Mouse (Mus musculus) erythroblast, adult 5-6 weeks (primary cell): ENCODE results near the gene Ppp1r13b. TPM values are rescaled to one million over a fixed set of nuclear protein-coding genes. Genes with fewer than 3 reads are reported as not detected.

Source experiments
- ATAC-seq: replicated peaks from 2 replicates; pipeline ENCODE4 v1.8.0; 2016; ENCODE audit warnings: moderate number of reproducible peaks, mild to moderate bottlenecking, moderate TSS enrichment, inconsistent platforms; ENCODE audit not compliant: poor library complexity, low FRiP score, severe bottlenecking
- total RNA-seq, 2 experiments: library from RNA; stranded (forward) in 1 of 2; stranded (reverse) in 1 of 2; fragments of 150-400 nt in 1 of 2; fragments of 200-764, 138-1000 nt in 1 of 2; gene quantifications; 2 replicates each; pipeline versions ENCODE4 v1.2.3 to v1.2.4; 2015 to 2017; ENCODE audit warnings: low replicate concordance in 2 of 2

The Ppp1r13b gene
- total RNA-seq, 2 experiments from 2014 or later = 8.3 to 13.4 TPM

DNA sequence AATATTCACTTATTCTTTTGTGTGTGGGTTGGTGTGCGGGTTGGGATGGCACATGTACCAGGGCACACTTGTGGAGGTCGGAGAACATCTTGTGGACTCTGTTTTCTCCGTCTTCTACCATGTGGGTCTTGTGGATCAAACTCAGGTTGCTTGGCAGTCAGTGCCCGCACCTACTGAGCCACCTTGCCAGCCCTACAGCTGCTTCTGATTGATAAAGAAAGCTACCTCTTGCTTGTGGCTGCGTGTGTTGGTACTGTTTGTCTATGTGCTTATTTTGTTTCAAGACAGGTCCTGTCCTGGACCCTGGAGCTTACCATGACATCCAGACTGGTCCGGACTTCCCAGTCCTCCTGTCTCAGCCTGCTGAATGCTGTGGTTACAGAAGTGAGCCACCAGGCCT is 15.2 kb upstream of the Ppp1r13b start:
- ATAC-seq = peak; percentile 95

DNA sequence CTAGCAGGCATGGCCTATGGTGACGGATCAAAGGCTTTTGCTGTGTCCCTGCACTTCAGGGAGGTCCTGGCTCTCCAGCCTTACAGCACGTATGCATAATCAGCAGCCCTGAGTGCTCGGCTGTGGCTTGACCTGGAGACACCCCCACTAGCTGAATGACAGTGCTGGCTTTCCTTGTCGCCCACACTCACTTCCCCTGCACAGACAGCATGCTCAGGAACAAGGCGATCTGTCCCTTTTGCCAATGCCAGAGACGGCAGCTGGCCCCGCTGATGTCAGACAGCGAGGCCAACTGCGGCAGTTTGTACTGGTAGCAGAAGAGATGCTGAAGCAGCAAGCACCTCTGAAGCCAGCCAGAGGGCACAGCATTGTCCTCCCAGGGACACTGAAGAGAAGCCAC is 12.1 kb upstream of the Ppp1r13b start:
- ATAC-seq = no peak

DNA sequence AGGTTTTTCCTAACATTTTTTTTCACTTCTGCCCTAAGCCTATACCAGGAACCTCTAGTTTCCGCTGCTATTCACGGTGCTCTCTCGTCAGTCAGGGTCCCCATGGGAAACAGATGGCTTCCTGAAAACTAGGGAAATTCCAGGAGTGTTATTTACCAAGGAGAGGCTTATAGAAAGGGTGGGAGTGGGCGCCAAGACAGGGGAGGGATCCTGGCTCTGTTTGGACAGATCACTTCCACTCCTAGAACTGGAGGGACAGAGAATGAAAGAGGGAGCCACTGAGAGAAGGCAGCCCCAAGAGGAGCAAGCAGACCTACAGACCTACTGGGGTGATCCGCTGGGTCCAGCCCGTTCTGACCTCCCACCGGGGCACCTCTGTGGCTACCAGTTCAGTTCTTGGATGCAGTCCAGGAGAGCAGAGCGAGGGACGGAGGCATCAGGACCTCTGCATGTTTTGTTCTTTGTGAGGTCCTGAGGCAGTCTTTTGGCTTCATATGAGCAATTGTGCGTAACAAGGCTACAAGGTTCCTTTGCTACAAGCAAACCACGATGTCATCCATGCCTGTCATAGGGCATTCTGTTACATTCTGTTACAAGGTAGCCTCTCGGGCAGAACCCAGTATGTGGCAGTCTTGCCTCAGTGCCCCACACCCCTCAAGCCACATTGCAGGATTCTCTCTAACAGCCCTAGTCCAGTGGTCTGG is 8.8 kb upstream of the Ppp1r13b start:
- ATAC-seq = no peak

DNA sequence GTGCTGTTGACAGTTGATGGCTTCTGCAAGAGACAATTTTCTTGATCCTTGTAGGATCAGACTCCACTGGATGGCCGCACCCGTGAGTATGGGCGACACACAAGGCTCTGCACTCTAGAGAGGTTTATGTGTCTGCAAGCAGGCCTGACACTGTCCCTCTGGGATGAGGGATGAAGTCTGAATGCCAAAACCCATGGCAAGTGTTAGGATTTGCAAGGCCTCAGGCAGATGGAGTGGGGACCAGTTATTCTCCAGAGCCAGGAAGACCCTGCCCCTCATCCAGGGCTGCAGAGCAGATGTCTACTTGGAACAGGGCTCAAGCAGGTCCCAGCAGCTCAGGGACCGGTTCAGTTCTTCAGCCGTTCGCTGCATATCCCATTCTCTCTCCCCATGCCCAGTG is 7.9 kb upstream of the Ppp1r13b start:
- no peak for ATAC-seq

DNA sequence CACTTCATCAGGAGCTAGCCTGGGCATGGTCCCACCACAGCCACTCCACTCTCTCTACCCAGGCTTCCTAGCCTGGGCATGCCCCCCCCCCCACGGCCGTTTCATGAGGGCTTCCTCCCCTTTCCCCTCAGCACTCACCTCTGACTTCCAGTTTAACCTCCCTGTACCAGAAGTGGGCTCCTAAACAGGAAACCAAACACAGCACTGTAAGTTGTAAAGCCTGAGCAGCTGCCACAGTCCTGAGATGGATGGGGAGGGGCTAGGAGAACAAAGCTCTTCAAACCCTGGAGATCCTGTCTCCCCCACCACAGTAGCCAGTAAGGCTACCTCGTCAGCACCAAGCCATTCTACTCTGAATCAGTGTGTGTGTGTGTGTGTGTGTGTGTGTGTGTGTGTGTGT is 6.1 kb upstream of the Ppp1r13b start:
- ATAC-seq = no peak

DNA sequence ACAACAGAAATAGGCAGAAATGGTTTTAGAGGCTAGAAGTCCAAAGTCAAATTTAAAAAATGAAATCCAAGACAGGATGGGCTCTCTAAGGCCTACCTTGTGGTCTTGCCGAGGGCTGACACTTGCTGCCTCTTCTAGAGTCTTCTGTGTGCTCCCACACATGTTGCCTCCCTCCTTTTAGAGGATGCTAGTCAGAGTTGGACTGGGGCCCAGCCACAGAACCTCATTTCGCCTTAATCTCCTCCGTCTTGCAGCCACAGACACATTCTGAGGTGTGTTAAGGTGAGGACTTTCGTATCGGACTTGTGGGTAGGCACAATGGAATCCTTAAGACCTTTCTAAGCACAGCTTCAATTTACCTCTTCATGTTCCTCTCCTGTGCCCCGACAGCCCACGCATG is 4.9 kb upstream of the Ppp1r13b start:
- no peak for ATAC-seq

DNA sequence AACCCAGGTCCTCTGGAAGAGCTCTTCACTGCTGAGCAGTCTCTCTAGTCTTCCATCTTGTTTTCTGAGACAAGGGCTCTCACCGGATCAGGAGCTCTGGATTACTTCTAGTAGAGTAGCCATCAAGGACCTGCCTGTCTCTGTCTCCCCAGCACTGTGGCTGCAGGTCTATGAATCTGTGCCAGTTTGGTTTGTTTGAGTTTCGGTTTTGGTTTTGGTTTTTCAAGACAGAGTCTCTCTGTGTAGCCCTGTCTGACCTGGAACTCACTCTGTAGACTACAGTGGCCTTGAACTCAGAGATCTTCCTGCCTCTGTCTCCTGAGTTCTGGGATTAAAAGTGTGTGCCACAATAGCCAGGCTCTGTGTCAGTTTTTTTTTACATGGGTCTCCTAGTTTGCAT is 3.9 kb upstream of the Ppp1r13b start:
- no peak for ATAC-seq

DNA sequence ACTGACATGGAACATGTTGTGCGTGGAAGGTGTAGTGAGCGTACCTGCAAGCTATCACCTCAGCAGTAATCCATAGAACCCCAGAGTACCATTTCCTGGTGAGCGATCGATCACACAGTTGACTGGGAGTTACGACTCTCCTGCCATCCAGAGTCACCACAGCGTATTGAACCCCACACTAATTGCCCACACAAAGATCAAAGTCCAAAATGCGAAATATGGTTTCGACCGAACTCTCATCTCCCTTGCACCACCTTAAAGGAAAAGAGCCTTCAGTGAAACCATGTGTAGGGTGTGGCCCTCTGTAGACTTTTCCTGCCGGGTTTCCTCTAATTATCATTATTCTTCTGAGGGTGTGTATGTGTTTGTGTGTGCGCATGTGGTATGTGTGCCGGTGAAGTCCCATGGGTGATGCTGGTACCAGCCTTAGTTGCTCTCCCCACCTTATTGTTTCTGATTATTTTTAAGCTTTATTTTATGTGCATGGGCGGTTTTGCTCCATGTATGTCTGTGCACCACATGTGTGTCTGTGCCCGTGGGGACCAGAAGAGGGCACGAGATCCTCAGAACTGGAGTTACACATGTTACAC is 3.4 kb upstream of the Ppp1r13b start:
- ATAC-seq = no peak

DNA sequence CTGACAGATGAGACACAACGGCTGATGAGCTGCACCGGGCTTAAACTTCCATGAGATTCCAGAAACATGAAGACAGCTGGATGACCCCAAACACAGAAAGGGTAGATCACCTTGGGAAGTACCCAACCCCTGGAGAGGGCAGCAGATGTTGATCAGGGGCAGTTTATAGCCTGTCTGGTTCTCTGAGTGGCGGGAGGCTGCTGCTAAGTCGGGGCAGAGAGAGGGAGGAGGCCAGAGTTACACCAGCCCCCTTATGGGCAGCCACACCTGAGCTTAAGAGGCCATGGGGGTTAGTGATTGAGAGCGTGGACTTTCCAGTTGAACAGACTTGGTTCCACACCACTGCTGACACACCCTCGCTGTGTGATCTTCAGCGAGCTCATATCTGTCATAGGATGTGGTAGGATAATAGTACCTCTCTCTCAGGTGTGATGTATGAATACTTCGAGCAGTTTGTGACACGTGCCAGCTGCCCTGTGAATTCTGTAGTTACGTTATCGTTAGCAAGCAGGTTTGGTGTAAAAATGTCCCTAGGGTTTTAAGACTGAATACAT is 1.2 kb upstream of the Ppp1r13b start:
- ATAC-seq = no peak

DNA sequence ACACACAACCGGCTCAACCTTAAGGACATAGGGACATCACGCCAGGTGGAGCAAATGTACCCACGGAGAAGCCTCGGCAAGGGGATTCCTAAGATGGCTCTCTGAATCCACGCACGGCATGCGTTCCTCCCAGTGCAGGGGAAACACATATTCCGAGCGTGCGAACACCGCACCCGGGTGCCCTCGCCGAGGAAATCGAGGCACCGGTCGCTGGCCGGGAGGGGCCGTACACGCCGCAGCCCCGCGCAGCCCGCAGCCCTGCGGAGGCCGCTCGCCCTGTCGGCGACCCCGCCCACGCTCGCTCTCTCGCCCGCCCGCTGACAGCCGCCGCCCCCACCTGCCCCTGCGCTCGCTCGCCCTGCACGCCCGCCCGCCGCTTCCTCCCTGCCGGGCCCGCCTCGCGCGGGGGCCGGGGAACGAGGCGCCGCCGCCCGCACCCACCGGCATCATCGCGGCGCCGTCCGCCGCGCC is 454 bp downstream of the Ppp1r13b start:
- ATAC-seq = peak; percentile 65

DNA sequence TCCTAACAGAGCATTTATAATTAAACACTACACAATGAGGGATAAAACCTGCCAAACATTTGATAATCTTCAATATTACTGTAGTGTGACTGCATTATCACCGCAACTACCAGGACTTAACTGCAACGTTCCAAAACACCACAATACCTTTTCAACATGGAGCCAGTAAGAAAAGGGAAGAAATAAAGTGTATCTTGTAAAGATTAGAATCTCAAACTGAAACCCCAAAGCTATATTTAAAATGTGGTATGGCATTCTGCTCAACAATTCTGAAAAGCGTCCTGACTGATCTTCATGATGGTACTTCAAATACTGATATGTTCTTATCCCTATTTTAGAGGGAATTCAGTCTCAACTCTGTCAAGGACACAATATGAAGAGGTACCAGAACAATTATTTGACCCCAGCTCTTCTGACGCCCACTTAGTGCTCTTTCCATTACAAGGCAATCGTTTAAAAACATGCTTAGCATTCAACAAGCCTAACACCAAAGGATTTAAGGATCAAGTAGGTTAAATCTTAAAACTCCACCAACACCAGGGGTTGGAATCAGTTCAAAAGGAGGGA is 1.5 kb downstream of the Ppp1r13b start:
- no peak for ATAC-seq

DNA sequence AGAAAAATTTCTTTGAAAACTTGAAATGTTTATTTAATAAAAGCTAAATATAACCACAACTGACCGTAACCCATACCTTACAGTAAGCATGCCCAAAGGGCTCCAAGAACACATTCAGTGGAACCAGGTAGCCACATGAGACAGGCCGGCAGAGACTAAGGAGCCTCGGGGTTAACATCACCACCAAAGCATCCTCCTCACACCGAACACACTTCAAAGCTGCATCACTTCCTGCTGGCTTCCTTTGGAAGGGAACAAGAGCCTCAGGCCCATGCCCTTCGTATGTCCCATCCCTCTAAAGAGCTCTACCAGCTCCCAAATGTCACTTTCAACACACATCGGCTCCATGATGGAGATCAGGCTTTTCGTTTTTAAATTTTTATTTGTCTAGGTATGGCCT is 5.4 kb downstream of the Ppp1r13b start:
- ATAC-seq = no peak

DNA sequence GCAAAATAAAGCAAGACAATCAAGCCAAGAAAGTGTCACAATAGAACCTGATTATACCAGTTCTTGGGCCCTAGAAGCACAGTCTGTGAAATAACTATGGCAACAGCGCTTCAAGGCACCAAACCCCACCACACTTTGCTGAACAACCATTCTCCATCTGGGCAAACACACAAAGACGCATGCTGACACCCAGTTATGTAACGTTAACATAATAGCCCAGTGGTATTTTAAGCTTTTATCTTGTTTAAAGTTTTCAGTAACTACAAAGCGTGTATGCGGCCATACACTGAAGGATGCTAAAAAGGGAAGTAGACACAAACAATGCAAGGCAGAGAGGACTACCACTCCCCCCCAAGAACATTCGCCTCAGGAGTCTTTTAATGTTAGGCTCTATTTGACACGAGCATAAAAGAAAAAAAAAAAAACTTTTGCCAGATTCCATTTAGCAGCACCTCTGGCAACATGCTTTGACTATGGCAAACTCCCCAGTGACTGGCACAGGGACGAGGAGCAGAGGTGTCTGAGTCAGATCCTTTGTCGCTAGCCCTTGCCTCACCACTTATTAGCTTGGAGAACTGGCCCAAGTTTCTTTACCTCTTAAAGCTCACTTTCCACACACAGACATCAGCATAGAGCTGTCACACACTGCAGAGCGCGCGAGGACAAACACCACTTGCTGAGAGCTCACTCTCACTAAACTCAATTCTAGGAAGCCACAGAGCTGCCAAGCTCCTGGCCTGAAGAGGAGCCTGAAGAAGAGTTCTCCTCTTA is 6.6 kb downstream of the Ppp1r13b start:
- no peak for ATAC-seq

DNA sequence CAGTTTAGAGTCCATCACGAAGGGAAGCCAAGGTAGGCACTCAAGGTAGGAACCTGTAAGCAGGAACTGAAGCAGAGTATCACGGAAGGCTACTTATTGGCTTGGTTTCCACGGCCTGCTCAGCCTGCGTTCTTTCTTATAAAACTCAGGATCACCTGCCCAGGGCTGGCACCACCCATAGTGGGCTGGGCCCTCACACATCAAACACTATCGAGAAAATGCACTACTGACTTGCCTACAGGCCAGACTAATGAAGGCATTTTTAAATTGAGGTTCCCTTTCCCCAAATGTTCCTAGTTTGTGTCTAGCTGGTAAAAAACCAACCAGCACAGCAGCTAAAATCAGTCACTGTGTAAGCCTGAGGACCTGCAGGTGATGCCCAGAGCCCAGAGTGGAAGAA is 8.3 kb downstream of the Ppp1r13b start:
- ATAC-seq = no peak

DNA sequence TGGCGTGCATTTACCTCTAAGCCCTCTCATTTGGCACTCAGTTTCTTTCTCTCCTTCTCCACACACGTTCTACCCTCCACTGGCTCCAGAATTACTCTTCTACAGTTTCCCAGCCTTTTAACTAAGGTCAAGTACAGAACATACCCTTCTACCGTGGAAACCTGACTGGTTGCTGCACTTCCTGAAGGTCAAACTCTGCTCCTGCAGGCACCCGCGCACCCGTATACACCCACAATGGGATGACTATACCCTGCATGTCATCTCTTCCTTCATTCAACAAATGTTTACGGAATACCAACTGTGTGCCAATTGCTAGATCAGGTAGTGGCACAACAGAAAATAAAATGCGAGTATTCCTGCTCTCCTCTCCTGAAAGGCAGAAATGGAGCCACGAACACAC is 9.2 kb downstream of the Ppp1r13b start:
- no peak for ATAC-seq

DNA sequence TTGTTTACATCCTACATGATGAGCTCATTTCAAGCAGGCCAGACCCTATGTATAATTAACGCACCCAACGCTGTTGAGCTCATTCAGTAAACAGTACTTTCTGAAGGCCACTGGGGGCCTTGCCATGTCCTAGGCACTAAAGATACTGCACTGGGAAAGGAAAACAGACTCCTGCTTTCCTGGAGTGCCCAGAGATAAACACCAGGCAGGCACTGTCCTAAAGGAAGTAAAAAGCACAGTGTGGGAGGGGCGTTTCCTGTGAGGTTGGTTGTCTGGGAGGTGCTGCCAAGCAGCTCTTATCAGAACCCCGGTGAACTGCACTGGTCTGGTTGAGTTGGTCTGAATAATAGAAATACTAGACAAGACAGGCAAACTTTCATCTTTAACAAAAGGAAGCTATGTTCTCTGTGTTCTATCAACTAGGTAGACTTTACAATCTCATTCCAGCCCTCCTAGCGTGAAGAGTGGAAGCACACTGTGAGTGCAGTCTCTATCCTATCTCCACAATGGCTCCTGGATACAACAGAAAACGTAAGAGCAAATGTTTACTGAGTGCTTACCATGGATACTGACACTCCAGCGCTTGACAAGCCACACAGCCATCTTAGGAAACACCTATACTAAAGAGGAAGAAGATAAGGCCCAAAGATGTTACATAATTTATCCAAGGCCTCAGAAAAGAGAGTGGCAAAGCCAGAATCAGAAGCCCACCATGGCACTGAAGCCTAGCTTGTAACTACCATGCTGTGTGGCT is 10.8 kb downstream of the Ppp1r13b start:
- peak; percentile 88 for ATAC-seq

DNA sequence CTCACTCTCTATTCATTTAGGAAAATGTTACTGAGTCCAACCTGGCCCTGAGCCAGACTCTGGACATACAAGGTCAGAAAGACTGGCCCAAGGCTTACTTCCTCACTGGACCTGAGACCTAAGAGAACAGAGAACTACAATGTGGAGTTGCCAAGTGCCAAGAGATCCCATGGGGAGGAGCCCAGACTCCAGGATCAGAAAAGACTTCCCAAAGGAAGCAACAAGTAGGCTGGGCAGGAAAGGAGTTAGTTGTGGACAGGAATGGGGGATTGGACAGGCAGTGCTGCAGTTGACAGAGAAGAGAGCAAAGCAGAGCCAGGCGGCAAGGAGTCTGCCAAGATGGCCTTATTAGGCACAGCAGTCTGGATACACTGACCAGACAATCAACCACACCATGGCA is 13.8 kb downstream of the Ppp1r13b start:
- ATAC-seq = no peak

DNA sequence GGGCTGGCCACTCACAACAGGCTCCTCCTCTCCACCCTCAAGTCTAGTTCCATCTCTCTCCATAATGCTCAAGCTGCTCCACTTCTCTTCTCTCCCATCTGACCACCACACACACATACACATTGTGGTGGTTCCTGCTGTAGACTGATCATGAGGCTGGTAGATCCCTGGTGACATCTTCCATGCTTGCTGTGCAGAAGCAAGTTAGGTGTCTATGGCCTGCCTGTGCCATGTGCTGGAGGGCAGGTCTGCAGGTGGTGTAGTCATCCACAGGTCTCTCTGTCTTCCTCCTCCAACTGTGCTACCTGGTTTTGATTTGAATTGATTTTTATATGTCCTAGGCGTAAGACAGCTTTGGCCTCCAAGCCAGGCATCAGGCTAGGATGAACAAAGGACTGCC is 14.9 kb downstream of the Ppp1r13b start:
- ATAC-seq = no peak

DNA sequence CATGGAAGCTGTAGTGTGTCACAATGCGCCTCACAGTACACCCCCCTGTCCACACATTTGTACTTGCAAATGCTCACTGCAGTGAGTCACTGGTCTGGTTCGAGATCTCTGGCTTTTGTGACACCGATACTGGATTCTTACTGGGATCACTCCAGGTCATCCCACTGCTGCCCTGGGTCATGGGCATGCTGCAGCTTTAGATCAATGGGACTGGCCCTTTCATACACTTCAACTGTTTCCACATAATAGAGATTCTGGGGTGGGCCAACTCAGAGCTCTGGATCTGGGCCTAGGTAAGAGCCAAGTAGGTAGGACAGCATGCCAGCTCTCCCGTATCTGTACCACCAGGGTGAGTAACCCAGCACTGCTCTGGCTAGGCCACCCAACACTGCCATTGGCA is 16.1 kb downstream of the Ppp1r13b start:
- ATAC-seq = no peak

DNA sequence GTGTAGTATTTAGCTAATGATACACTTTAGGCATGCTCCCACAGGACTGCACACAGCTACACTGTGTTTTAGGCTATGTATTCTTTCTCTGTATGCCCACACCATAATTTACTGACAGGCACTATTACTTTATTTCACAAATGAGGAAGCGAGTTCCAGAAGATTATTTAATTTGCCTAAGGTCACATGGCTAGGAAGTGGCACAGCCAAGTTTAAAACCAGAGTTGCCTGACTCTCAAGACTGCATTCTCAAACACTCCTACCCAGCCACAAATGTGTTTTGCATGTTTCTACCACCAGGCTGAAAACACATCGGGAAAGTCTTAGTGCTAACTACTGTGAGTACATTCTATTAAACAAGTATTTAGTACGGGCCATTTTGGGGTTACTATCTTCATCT is 18.7 kb downstream of the Ppp1r13b start:
- ATAC-seq = no peak
